Mouse (Mus musculus) ovary, adult 2 months (tissue): ENCODE data around the gene 2310050C09Rik. TPM values are rescaled to one million over a fixed set of nuclear protein-coding genes. Genes with fewer than 3 reads are reported as not detected.

Experiments used
- polyA plus RNA-seq: library from polyadenylated mRNA; depleted of rRNA; stranded (reverse); fragments of >200 nt; gene quantifications from 2 replicates; pipeline ENCODE4 v1.2.3, GENCODE M21; 2012; rRNA removed

2310050C09Rik gene
- not detected in 2 replicates for polyA plus RNA-seq

DNA sequence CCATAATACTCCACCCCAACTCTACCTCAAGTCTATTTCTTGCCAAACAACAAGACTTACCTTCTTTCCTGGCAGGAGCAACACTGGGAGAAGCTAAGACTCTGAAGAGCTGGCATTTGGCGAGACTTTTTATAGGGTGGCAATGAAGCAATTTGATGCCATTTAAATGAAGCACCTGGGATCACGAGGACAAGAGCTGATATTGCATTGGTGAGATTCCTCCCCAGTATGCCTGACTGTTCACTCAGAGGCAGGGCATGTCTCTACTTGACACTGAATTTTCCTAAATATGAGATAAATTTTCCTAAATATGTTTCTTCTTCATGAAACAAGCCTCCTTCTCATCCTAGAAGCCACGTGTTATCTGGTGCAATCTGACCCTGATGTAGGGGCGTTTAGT lies at the start of gene 2310050C09Rik:
TSS of gene 2310050C09Rik (minus strand) at position 101 of the 400 bp plus-strand sequence.

DNA sequence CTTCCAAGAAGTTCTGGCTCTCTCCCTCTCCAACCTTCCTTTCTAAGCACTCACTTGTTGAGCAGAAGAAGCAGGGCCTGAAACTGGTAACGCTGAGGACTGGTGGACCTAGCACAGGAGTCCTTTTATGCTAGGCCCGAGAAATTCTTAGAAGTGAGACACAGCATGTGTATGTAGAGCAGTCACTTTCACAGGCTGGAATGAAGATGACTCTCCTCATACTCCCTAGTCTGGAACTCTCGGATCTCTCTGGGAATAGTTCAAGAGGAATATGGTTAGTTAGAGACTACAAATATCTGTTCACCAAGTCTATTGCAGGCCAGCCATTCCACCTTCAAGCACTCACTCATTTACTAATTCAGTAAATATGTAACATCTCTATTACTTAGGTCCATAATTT lies 18.8 kb downstream of the 2310050C09Rik start, which contains the start of gene Lce1l:
TSS of gene Lce1l (minus strand) at position 101 of the 400 bp plus-strand sequence.

DNA sequence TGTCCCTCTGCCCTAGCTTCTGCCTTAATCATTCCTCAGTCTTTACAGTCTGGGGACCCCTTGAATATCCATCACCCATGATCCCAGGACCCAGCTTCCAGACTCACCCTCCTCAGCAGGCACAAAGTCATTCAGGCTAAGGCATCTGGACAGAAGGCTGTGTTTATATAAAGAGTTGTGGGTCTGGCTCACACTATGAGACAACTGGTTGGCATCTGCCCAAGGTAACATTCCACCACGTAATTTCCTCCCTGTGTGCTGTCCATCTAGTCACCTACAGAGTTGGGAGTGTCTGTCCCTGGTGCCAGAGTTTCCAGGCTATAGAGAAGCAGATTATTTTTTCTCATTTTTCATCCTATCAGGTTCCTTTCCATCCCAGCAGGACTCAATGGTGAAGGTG lies 42.9 kb downstream of the 2310050C09Rik start, which contains the start of gene Kprp:
TSS of gene Kprp (minus strand) at position 140 of the 400 bp plus-strand sequence.

Other genes starting within 250 kb of the 2310050C09Rik start
- gene Lce6a, start 248.6 kb downstream of the 2310050C09Rik start, polyA plus RNA-seq: not detected in 2 replicates
- not detected in 2 replicates for gene Lce1a1, start 221.9 kb downstream of the 2310050C09Rik start, polyA plus RNA-seq
- 0.26 TPM in 1 of 2 replicates, not detected in the other for gene Lce1b, start 213.3 kb downstream of the 2310050C09Rik start, polyA plus RNA-seq
- not detected in 2 replicates for gene Lce1a2, start 199.9 kb downstream of the 2310050C09Rik start, polyA plus RNA-seq
- not detected in 2 replicates for gene Lce1c, start 191.0 kb downstream of the 2310050C09Rik start, polyA plus RNA-seq
- gene Lce1d, start 183.0 kb downstream of the 2310050C09Rik start, polyA plus RNA-seq: not detected in 2 replicates
- gene Lce1e, start 161.1 kb downstream of the 2310050C09Rik start, polyA plus RNA-seq: not detected in 2 replicates
- gene Lce1f, start 149.9 kb downstream of the 2310050C09Rik start, polyA plus RNA-seq: 0.22 TPM in 1 of 2 replicates, not detected in the other
- not detected in 2 replicates for gene Gm38119, start 131.1 kb downstream of the 2310050C09Rik start, polyA plus RNA-seq
- not detected in 2 replicates for gene Lce1g, start 117.9 kb downstream of the 2310050C09Rik start, polyA plus RNA-seq
- gene Lce1h, start 105.2 kb downstream of the 2310050C09Rik start, polyA plus RNA-seq: not detected in 2 replicates
- not detected in 2 replicates for gene Lce1i, start 91.3 kb downstream of the 2310050C09Rik start, polyA plus RNA-seq
- gene Lce1j, start 79.7 kb downstream of the 2310050C09Rik start, polyA plus RNA-seq: 0.60 TPM in 1 of 2 replicates, not detected in the other
- gene Lce1k, start 62.3 kb downstream of the 2310050C09Rik start, polyA plus RNA-seq: not detected in 2 replicates
- gene Kprp, start 43.0 kb downstream of the 2310050C09Rik start, polyA plus RNA-seq: not detected in 2 replicates
- gene Lce1l, start 18.9 kb downstream of the 2310050C09Rik start, polyA plus RNA-seq: not detected in 2 replicates
- gene Lce3a, start 56.0 kb upstream of the 2310050C09Rik start, polyA plus RNA-seq: not detected in 2 replicates
- gene Lce3b, start 62.8 kb upstream of the 2310050C09Rik start, polyA plus RNA-seq: not detected in 2 replicates
- not detected in 2 replicates for gene Lce3c, start 74.3 kb upstream of the 2310050C09Rik start, polyA plus RNA-seq
- gene Lce3d, start 87.2 kb upstream of the 2310050C09Rik start, polyA plus RNA-seq: not detected in 2 replicates
- 0.29 TPM in 1 of 2 replicates, not detected in the other for gene Lce3e, start 96.8 kb upstream of the 2310050C09Rik start, polyA plus RNA-seq
- 0.29 TPM in 1 of 2 replicates, not detected in the other for gene Lce3f, start 122.0 kb upstream of the 2310050C09Rik start, polyA plus RNA-seq
- gene Crct1, start 145.5 kb upstream of the 2310050C09Rik start, polyA plus RNA-seq: not detected in 2 replicates
- not detected in 2 replicates for gene Lce1m, start 148.8 kb upstream of the 2310050C09Rik start, polyA plus RNA-seq
- gene Gm4858, start 198.6 kb upstream of the 2310050C09Rik start, polyA plus RNA-seq: not detected in 2 replicates